Mouse (Mus musculus) kidney, adult 11 months (tissue): ENCODE measurements around the gene Med21.
A peak's percentile ranks its signal among the peaks of the same experiment; 100 is the strongest.

Experiments used
- DNase-seq: peaks from one replicate; pipeline ENCODE4 v3.0.0; 2022

Gene Med21

GRCm38 (mm10) chr6:146640991-146641390 is 1.4 kb upstream of the Med21 start:
- peak; percentile 26 for DNase-seq

GRCm38 (mm10) chr6:146641621-146642210 is 631 bp upstream of the Med21 start:
- peak; percentile 12 for DNase-seq

- peak; percentile 46 for DNase-seq
Measured at GRCm38 (mm10) chr6:146643184-146643570, 830 bp downstream of the Med21 start.

GRCm38 (mm10) chr6:146650013-146650412 is 7.7 kb downstream of the Med21 start:
- no peak for DNase-seq

- no peak for DNase-seq
Measured at GRCm38 (mm10) chr6:146651431-146651830, 9.1 kb downstream of the Med21 start.

- DNase-seq: no peak
Measured at GRCm38 (mm10) chr6:146653197-146653596, 10.8 kb downstream of the Med21 start.

- no peak for DNase-seq
Measured at GRCm38 (mm10) chr6:146660591-146660990, 18.2 kb downstream of the Med21 start.

- DNase-seq: no peak
Measured at GRCm38 (mm10) chr6:146661655-146662054, 19.3 kb downstream of the Med21 start.

- DNase-seq: peak; percentile 36
Measured at GRCm38 (mm10) chr6:146662679-146663078, 20.3 kb downstream of the Med21 start.

GRCm38 (mm10) chr6:146664116-146664515 is 21.8 kb downstream of the Med21 start:
- peak; percentile 60 for DNase-seq

- DNase-seq: no peak
Measured at GRCm38 (mm10) chr6:146664917-146665316, 22.6 kb downstream of the Med21 start.

- no peak for DNase-seq
Measured at GRCm38 (mm10) chr6:146665408-146665807, 23.1 kb downstream of the Med21 start.

- DNase-seq: no peak
Measured at GRCm38 (mm10) chr6:146666811-146667210, 24.5 kb downstream of the Med21 start.

- DNase-seq: no peak
Measured at GRCm38 (mm10) chr6:146668606-146669005, 26.3 kb downstream of the Med21 start.

- no peak for DNase-seq
Measured at GRCm38 (mm10) chr6:146670956-146671855, 28.9 kb downstream of the Med21 start.

GRCm38 (mm10) chr6:146672106-146672505 is 29.8 kb downstream of the Med21 start:
- no peak for DNase-seq

- no peak for DNase-seq
Measured at GRCm38 (mm10) chr6:146673696-146674095, 31.3 kb downstream of the Med21 start.

- no peak for DNase-seq
Measured at GRCm38 (mm10) chr6:146674420-146674819, 32.1 kb downstream of the Med21 start.

GRCm38 (mm10) chr6:146674881-146675536 is 32.7 kb downstream of the Med21 start:
- DNase-seq: no peak

GRCm38 (mm10) chr6:146676904-146677303 is 34.6 kb downstream of the Med21 start:
- DNase-seq: no peak

GRCm38 (mm10) chr6:146678136-146679070 is 36.1 kb downstream of the Med21 start:
- DNase-seq: no peak

GRCm38 (mm10) chr6:146683881-146684280 is 41.5 kb downstream of the Med21 start:
- DNase-seq: no peak
